Mouse (Mus musculus): ENCODE measurements around the gene Ccdc85c.

DNA sequence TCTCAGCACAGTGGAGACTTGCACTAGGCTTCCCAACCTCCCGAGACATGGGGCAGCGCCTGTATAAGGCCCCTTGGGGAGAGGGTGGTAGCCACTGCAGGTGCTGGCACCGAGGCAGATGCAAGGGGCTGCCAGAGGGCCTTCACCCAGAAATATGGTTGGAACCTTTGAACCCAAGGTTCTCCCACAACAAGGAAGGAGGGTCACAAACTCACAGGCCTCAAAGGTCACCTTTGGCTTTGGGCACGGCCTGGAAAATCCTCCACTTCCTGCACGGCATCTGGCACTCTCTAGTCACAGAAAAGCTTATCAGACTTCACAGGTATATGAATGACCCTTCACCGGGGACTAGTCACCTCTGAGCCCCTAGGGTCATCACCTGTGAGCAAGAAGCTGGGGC lies 41.5 kb downstream of the Ccdc85c start:
- TF ChIP-seq CTCF (conservative IDR thresholded peaks at IDR 0.05; ENCODE audit: low read length) (no peak), POU5F1 (IDR thresholded peaks at IDR 0.05; ENCODE audit: borderline replicate concordance, low read length) (no peak), NANOG (IDR thresholded peaks at IDR 0.05; ENCODE audit: borderline replicate concordance, low read length) (no peak)
